Mouse (Mus musculus) bone marrow, adult 2 months (tissue): Measurements from ENCODE around the gene Mgat2.

Source experiments
- CTCF ChIP-seq: fragments of 200-500 bp; IDR thresholded peaks from 2 replicates; pipeline ENCODE4 v1.5.1; 2011; ENCODE audit warnings: low read length, control low read depth; ENCODE audit not compliant: control insufficient read depth, insufficient read depth
- POLR2A ChIP-seq: fragments of 200-500 bp; IDR thresholded peaks from 2 replicates; pipeline ENCODE4 v1.6.1; 2011; ENCODE audit warnings: low read depth, mild to moderate bottlenecking, control low read depth, low read length, borderline replicate concordance; ENCODE audit not compliant: control insufficient read depth

DNA sequence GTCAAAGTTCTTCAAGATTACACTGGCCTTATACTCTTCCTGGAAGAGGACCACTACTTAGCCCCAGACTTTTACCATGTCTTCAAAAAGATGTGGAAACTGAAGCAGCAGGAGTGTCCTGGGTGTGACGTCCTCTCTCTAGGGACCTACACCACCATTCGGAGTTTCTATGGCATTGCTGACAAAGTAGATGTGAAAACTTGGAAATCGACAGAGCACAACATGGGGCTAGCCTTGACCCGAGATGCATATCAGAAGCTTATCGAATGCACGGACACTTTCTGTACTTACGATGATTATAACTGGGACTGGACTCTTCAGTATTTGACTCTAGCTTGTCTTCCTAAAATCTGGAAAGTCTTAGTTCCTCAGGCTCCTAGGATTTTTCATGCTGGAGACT lies 1.4 kb downstream of the Mgat2 start:
- no peak for TF ChIP-seq POLR2A
- no peak for TF ChIP-seq CTCF
